Mouse (Mus musculus): ENCODE data around the gene Leng8. TPM values are rescaled to one million over a fixed set of nuclear protein-coding genes. Genes with fewer than 3 reads are reported as not detected.
A peak's percentile ranks its signal among the peaks of the same experiment; 100 is the strongest.

Gene Leng8
- total and polyA plus RNA-seq, 3 experiments = 31.2 to 263 (median 36.4) TPM

DNA sequence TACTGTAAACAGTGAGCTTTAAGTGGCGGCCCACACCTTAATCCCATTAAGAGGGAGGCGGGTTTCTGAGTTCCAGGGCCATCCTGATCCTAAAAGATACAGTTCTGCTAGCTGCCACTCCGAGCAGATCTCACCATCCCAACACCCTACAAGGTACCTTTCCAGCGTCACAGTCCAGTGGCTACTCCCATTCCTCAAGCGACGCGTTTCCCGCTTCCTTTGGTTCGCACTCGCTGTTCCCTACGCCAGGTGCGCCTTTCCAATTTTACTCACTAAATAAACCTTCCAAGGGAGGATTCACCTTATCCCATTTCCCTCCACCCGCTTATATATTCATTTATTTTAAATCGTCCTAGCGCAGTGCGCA, 452 bp upstream of the Leng8 start:
- no peak for TF ChIP-seq POLR2A (IDR thresholded peaks at IDR 0.05; ENCODE audit: insufficient read depth, low read depth, low read length)
- no peak for TF ChIP-seq CTCF (IDR thresholded peaks at IDR 0.05)
- no peak for TF ChIP-seq EP300 (IDR thresholded peaks at IDR 0.05; ENCODE audit: insufficient read depth, low read depth, low read length)

DNA sequence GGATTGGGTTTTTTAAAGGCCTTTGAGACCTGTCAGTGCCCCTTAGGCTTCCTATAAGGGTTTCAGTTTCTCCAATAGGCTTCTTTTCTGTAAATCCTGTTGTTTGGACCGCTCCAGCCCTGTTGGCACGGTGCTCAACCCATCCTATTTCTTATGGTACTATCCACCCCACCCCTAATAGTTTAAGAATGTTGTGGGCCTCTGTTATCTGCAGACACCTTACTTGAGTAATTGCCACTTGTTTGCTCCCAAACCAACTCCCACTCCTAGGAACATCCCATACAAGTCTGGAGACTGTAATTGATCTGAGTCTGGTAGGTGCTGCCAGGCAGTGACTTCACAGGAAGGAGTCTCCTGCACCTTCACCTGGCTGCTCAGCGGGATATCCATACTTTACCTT, 907 bp downstream of the Leng8 start:
- Histone ChIP-seq H3K27ac (peak overlapping the region; percentile 100), H3K9ac (ENCODE audit: low read depth, low read length) (peak overlapping the region; percentile 70), H3K36me3 (ENCODE audit: control insufficient read depth, insufficient read depth, low read length) (peaks cover 7% of the 10 kb centered on the region; the same call in 1 of the 2 replicates), H3K4me3 (peak overlapping the region; percentile 99), H3K4me1 (ENCODE audit: control insufficient read depth, insufficient read depth, low read length) (peaks cover 4% of the 10 kb centered on the region; the same call in 1 of the 2 replicates), H3K27me3 (ENCODE audit: control insufficient read depth, insufficient read depth, low read length) (no peaks in the 10 kb centered on the region), H3K79me2 (replicated peaks; ENCODE audit: control insufficient read depth, insufficient read depth, low read length) (peaks cover 6% of the 10 kb centered on the region)
- DNase-seq = no peak
- intact Hi-C loops (cut with DNase I) = loop anchor here (1.0 to 10.0 kb wide), 6 partner anchors 11 to 657 kb away; partner anchors contain the start of genes Mboat7, Ppp1r12c, Rpl28 and Tsen34
- no peak for TF ChIP-seq EP300 (IDR thresholded peaks at IDR 0.05; ENCODE audit: insufficient read depth, low read depth, low read length)
- no peak for TF ChIP-seq CTCF (IDR thresholded peaks at IDR 0.05)
- no peak for TF ChIP-seq POLR2A (IDR thresholded peaks at IDR 0.05; ENCODE audit: insufficient read depth, low read depth, low read length)
- 42% methylated on average over 3 of the region's 3 CpGs for WGBS

More for the DNA sequence above, 452 bp upstream of the Leng8 start:
- Histone ChIP-seq H3K4me3 (peak overlapping the region; percentile 99), H3K36me3 (ENCODE audit: control insufficient read depth, insufficient read depth, low read length) (peaks cover 7% of the 10 kb centered on the region; the same call in 1 of the 2 replicates), H3K4me1 (ENCODE audit: control insufficient read depth, insufficient read depth, low read length) (peaks cover 4% of the 10 kb centered on the region; the same call in 1 of the 2 replicates), H3K27me3 (ENCODE audit: control insufficient read depth, insufficient read depth, low read length) (no peaks in the 10 kb centered on the region), H3K27ac (peak overlapping the region; percentile 100), H3K9ac (ENCODE audit: low read depth, low read length) (peak overlapping the region; percentile 72), H3K79me2 (replicated peaks; ENCODE audit: control insufficient read depth, insufficient read depth, low read length) (peaks cover 6% of the 10 kb centered on the region)
- intact Hi-C loops (cut with DNase I) = loop anchor here (10.0 kb wide), 5 partner anchors 158 to 658 kb away; partner anchors contain the start of genes Mboat7, Ppp1r12c, Rpl28 and Tsen34
- DNase-seq = no peak
- WGBS = under 1% methylated on average over 16 of the region's 16 CpGs

DNA sequence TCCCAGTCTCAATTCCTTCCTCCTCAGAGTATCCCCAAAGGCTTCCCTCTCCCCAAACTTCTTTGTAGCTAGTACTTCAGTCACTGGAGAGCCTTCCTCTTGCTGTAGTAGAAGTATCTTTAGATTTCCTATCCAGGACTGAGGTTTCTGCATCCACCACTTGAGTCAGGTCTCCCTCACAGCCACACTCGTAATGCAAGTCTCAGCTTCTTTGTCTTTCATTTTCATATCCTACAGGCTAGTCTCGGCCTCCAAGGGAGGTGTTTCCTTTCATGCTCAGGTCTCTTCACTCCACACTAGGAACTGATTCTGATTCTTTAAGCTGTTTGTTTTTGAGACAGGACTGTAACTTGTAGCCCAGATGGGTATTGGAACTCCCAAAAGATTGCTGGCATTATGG, 1.3 kb downstream of the Leng8 start:
- peak overlapping the region; percentile 99; the same call in 1 of the 2 replicates for H3K4me3 ChIP-seq
- no peak for TF ChIP-seq EP300 (IDR thresholded peaks at IDR 0.05; ENCODE audit: insufficient read depth, low read depth, low read length)
- TF ChIP-seq CTCF (IDR thresholded peaks at IDR 0.05) = no peak
- no peak for TF ChIP-seq POLR2A (IDR thresholded peaks at IDR 0.05; ENCODE audit: insufficient read depth, low read depth, low read length)
- WGBS = 53% methylated on average over 2 of the region's 2 CpGs

DNA sequence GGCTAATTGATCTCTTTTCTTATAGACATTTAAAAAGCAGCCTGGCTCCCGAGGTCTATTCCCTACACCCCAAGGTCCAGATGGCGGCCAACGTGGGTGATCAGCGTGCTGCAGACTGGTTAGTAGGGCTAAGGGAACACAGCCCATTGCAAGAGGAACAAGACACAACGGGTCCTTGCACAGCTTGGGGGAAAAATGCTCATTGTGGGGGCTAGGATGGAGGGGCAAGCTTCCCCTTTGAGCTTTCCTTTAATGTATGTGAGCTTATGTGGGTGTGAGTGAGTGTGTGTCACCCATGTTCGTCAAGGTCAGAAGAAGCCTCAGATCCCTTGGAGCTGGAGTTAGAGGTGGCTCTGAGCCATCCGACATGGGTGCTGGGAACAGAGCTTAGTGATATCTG, 1.8 kb downstream of the Leng8 start:
- Histone ChIP-seq H3K9ac (ENCODE audit: low read depth, low read length) (no peak overlapping the region), H3K36me3 (ENCODE audit: control insufficient read depth, insufficient read depth, low read length) (peaks cover 7% of the 10 kb centered on the region; the same call in 1 of the 2 replicates), H3K27me3 (ENCODE audit: control insufficient read depth, insufficient read depth, low read length) (no peaks in the 10 kb centered on the region), H3K79me2 (replicated peaks; ENCODE audit: control insufficient read depth, insufficient read depth, low read length) (peaks cover 6% of the 10 kb centered on the region), H3K4me3 (no peak overlapping the region), H3K4me1 (ENCODE audit: control insufficient read depth, insufficient read depth, low read length) (peaks cover 4% of the 10 kb centered on the region; the same call in 1 of the 2 replicates), H3K27ac (no peak overlapping the region)
- TF ChIP-seq POLR2A (IDR thresholded peaks at IDR 0.05; ENCODE audit: insufficient read depth, low read depth, low read length) (no peak), CTCF (IDR thresholded peaks at IDR 0.05) (no peak), EP300 (IDR thresholded peaks at IDR 0.05; ENCODE audit: insufficient read depth, low read depth, low read length) (no peak)
- WGBS = 79% methylated on average over 7 of the region's 7 CpGs
- no peak for DNase-seq
- intact Hi-C loops (cut with DNase I) = loop anchor here (1.0 to 10.0 kb wide), 6 partner anchors 10 to 656 kb away; partner anchors contain the start of genes Mboat7, Ppp1r12c, Rpl28 and Tsen34

More for the DNA sequence above, 1.3 kb downstream of the Leng8 start:
- DNase-seq = no peak
- intact Hi-C loops (cut with DNase I) = loop anchor here (1.0 to 10.0 kb wide), 6 partner anchors 10 to 657 kb away; partner anchors contain the start of genes Mboat7, Ppp1r12c, Rpl28 and Tsen34
- Histone ChIP-seq H3K79me2 (replicated peaks; ENCODE audit: control insufficient read depth, insufficient read depth, low read length) (peaks cover 6% of the 10 kb centered on the region), H3K27ac (no peak overlapping the region), H3K9ac (ENCODE audit: low read depth, low read length) (no peak overlapping the region), H3K4me1 (ENCODE audit: control insufficient read depth, insufficient read depth, low read length) (peaks cover 4% of the 10 kb centered on the region; the same call in 1 of the 2 replicates), H3K36me3 (ENCODE audit: control insufficient read depth, insufficient read depth, low read length) (peaks cover 7% of the 10 kb centered on the region; the same call in 1 of the 2 replicates), H3K27me3 (ENCODE audit: control insufficient read depth, insufficient read depth, low read length) (no peaks in the 10 kb centered on the region)

DNA sequence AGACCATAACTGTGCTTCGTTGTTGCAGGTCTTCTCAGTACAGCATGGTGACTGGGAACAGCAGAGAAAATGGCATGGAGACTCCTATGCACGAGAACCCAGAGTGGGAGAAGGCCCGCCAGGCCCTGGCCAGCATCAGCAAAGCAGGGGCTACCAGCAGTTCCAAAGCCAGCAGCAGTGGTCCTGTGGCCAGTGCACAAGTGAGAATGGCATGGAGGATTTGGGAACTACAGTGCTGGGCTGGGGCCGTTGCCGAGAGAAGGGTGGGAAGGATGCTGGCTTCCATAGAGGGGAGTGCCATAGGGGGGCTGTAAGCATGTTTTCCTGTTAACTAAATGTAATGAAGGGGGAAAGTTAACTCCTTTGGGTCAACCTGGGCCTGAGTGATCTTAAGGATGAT, 2.6 kb downstream of the Leng8 start:
- no peak overlapping the region for H3K4me3 ChIP-seq
- H3K27me3 ChIP-seq (ENCODE audit: control insufficient read depth, insufficient read depth, low read length) = no peaks in the 10 kb centered on the region
- H3K9ac ChIP-seq (ENCODE audit: low read depth, low read length) = no peak overlapping the region
- peaks cover 7% of the 10 kb centered on the region; the same call in 1 of the 2 replicates for H3K36me3 ChIP-seq (ENCODE audit: control insufficient read depth, insufficient read depth, low read length)
- H3K27ac ChIP-seq = no peak overlapping the region
- DNase-seq = no peak
- H3K79me2 ChIP-seq (replicated peaks; ENCODE audit: control insufficient read depth, insufficient read depth, low read length) = peaks cover 6% of the 10 kb centered on the region
- TF ChIP-seq CTCF (IDR thresholded peaks at IDR 0.05) (no peak), POLR2A (IDR thresholded peaks at IDR 0.05; ENCODE audit: insufficient read depth, low read depth, low read length) (no peak), EP300 (IDR thresholded peaks at IDR 0.05; ENCODE audit: insufficient read depth, low read depth, low read length) (no peak)
- WGBS = 82% methylated on average over 5 of the region's 5 CpGs
- H3K4me1 ChIP-seq (ENCODE audit: control insufficient read depth, insufficient read depth, low read length) = peaks cover 4% of the 10 kb centered on the region; the same call in 1 of the 2 replicates
- intact Hi-C loops (cut with DNase I) = loop anchor here (10.0 kb wide), 5 partner anchors 155 to 655 kb away; partner anchors contain the start of genes Mboat7, Ppp1r12c, Rpl28 and Tsen34

Measured in heart, adult 2 months (tissue).